Mouse (Mus musculus) forebrain, embryonic 15.5 days (tissue): Measurements from ENCODE around the gene Wasf3. TPM values are rescaled to one million over a fixed set of nuclear protein-coding genes. Genes with fewer than 3 reads are reported as not detected.

Experiments
- ATAC-seq: fragments of 200-750 bp; cut with Nextera tagmentation; replicated peaks from 2 replicates; pipeline ENCODE4 v1.8.0; 2017; ENCODE audit warnings: mild to moderate bottlenecking, moderate TSS enrichment, moderate library complexity
- H3K27ac ChIP-seq: fragments of 300-500 bp; sonication (generic); replicated peaks from 2 replicates; pipeline ENCODE4 v1.5.1; 2015; ENCODE audit warnings: mild to moderate bottlenecking, inconsistent platforms
- H3K27me3 ChIP-seq: fragments of 300-500 bp; sonication (generic); 2 replicates; pipeline ENCODE4 v1.6.1; 2015; ENCODE audit warnings: inconsistent platforms
- H3K36me3 ChIP-seq: fragments of 300-500 bp; sonication (generic); 2 replicates; pipeline ENCODE4 v1.6.1; 2015; ENCODE audit warnings: mild to moderate bottlenecking, inconsistent platforms
- H3K4me1 ChIP-seq: fragments of 300-500 bp; sonication (generic); 2 replicates; pipeline ENCODE4 v1.6.1; 2015; ENCODE audit warnings: inconsistent platforms
- H3K4me2 ChIP-seq: fragments of 300-500 bp; sonication (generic); replicated peaks from 2 replicates; pipeline ENCODE4 v1.6.1; 2015; ENCODE audit warnings: mild to moderate bottlenecking, inconsistent platforms
- H3K4me3 ChIP-seq: fragments of 300-500 bp; sonication (generic); 2 replicates; pipeline ENCODE4 v1.5.1; 2015; ENCODE audit warnings: mild to moderate bottlenecking, inconsistent platforms
- H3K9ac ChIP-seq: fragments of 300-500 bp; sonication (generic); replicated peaks from 2 replicates; pipeline ENCODE4 v1.6.1; 2015; ENCODE audit warnings: mild to moderate bottlenecking, inconsistent platforms
- H3K9me3 ChIP-seq: fragments of 300-500 bp; sonication (generic); 2 replicates; pipeline ENCODE4 v1.6.1; 2016; ENCODE audit warnings: inconsistent platforms
- WGBS: fragments of 180-500 bp; shearing (Covaris S2); methylation state at CpG from one replicate; pipeline ENCODE4 v1.1.7; 2015; ENCODE audit warnings: mixed read lengths; 5-methylcytosine and 5-hydroxymethylcytosine counted together
- polyA plus RNA-seq: library from polyadenylated mRNA; unstranded; fragments of >200 nt; fragmentation: Nextera tagmentation; extraction: Ambion mirVana; gene quantifications from 2 replicates; pipeline ENCODE4 v1.2.1, GENCODE M21; 2015

Gene Wasf3
- polyA plus RNA-seq, 1 experiment from 2014 or later: 9.3 TPM

DNA sequence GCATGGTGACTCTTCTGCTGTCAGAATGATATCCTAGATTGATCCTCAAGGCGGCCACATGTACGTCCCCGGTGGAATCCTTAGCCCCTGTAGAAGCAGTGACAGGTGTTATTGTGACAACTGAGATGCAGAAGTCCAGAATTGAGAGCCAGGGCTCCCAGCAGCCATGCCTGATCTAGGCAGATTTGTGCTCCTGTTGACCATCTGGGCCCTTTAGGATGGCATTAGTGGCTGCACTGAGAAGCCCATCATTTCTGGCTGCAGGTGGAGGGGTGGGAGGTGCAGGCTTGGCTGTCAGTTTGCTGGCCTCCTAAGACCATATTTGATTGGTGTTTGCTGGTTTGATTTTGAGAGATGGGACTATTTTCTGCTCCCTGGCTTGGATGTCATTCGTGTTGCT is 40.9 kb downstream of the Wasf3 start:
- no peak for ATAC-seq
- WGBS: 86% methylated on average over 4 of the region's 4 CpGs
- no peaks in the 10 kb centered on the region for H3K36me3 ChIP-seq
- H3K4me3 ChIP-seq: no peak overlapping the region
- H3K27me3 ChIP-seq: no peaks in the 10 kb centered on the region
- H3K27ac ChIP-seq: no peak overlapping the region
- H3K9ac ChIP-seq: no peak overlapping the region
- H3K4me2 ChIP-seq: no peak overlapping the region
- peaks cover 15% of the 10 kb centered on the region; the same call in 1 of the 2 replicates for H3K4me1 ChIP-seq
- H3K9me3 ChIP-seq: no peaks in the 10 kb centered on the region

DNA sequence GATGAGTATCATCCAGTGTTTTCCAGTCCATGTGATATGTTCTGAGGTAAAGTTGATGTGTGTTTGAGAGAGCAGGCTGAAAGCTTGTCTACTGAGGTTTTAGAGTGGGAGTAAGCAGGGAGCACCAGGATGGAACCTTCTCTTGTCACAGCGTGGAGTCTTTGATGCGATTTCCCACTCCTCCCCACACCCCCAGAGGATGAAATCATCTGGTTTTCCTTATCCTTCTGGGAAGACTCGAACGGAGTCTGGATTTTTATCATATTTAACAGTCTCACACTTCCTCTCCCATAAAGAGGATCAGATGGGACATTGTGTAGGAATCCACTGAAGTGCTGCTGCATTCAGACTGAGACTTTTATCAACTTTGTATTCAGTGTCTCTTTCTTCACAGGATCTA is 43.3 kb downstream of the Wasf3 start:
- H3K4me1 ChIP-seq: peaks cover 15% of the 10 kb centered on the region; the same call in 1 of the 2 replicates
- no peak overlapping the region for H3K9ac ChIP-seq
- H3K27ac ChIP-seq: no peak overlapping the region
- ATAC-seq: no peak
- no peaks in the 10 kb centered on the region for H3K9me3 ChIP-seq
- no peak overlapping the region for H3K4me2 ChIP-seq
- H3K36me3 ChIP-seq: no peaks in the 10 kb centered on the region
- 87% methylated on average over 4 of the region's 4 CpGs for WGBS
- H3K4me3 ChIP-seq: no peak overlapping the region
- no peaks in the 10 kb centered on the region for H3K27me3 ChIP-seq

DNA sequence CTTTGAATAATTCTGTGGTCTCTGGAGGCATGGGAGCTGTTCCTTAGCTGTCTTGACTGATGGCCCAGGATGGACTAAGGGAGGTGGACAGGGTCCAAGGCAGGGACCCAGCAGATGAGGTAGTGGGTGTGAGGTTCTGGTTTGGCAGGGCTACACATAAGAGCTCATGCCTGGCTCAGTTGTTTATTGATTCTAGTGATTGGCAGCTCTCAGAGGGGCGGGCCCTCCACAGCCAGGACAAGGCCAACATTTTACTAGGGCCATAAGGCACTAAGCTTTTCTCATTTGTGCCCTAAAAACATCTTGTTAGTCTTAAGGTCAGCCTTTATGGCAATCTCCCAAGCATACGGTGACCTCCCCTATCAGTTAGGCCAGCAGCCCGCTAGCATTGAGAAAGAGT is 47.0 kb downstream of the Wasf3 start:
- WGBS: 85% methylated on average over 3 of the region's 3 CpGs
- H3K4me2 ChIP-seq: no peak overlapping the region
- no peak overlapping the region for H3K27ac ChIP-seq
- no peaks in the 10 kb centered on the region for H3K27me3 ChIP-seq
- no peak overlapping the region for H3K9ac ChIP-seq
- H3K9me3 ChIP-seq: no peaks in the 10 kb centered on the region
- no peak for ATAC-seq
- no peaks in the 10 kb centered on the region for H3K36me3 ChIP-seq
- no peak overlapping the region for H3K4me3 ChIP-seq
- H3K4me1 ChIP-seq: no peaks in the 10 kb centered on the region

DNA sequence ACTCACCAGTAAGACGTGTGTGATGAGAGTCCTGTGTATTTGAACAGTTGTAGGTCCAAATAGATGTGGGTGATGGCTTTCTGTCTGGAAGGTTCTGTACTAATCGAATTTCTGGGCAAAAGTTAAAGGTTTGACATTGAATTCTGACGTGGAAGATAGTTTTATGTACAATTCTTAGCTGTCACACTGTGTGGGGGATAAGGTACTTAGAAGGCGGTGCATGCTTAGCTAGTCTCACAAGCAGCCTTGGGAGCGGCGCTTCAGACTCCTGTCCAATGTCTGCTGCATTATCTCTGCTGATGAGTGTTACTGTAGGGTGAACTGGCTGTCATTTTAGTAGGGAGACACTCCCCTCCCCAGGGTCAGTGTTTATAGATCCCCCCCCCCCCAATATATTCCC is 47.7 kb downstream of the Wasf3 start:
- no peak overlapping the region for H3K4me3 ChIP-seq
- WGBS: 95% methylated on average over 6 of the region's 6 CpGs
- H3K27me3 ChIP-seq: no peaks in the 10 kb centered on the region
- H3K36me3 ChIP-seq: no peaks in the 10 kb centered on the region
- H3K9me3 ChIP-seq: no peaks in the 10 kb centered on the region
- no peaks in the 10 kb centered on the region for H3K4me1 ChIP-seq
- H3K9ac ChIP-seq: no peak overlapping the region
- no peak for ATAC-seq
- H3K27ac ChIP-seq: no peak overlapping the region
- no peak overlapping the region for H3K4me2 ChIP-seq

DNA sequence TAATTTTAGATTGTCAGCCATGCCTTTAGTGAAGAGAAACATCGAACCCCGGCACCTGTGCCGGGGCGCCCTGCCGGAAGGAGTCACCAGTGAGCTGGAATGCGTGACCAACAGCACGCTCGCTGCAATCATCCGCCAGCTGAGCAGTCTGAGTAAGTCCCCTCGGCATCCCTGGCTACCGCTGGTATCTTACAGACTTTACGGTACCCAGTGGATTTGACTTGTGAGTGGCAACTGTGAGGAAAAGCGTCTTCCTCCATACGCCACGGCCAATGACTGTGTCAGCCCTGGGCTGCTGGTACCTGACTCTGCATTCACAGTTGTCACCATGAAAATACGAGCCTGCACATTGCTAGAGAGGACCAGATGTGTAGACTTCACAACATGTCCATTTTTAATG is 50.5 kb downstream of the Wasf3 start:
- no peaks in the 10 kb centered on the region for H3K9me3 ChIP-seq
- no peak for ATAC-seq
- WGBS: 96% methylated on average over 16 of the region's 16 CpGs

DNA sequence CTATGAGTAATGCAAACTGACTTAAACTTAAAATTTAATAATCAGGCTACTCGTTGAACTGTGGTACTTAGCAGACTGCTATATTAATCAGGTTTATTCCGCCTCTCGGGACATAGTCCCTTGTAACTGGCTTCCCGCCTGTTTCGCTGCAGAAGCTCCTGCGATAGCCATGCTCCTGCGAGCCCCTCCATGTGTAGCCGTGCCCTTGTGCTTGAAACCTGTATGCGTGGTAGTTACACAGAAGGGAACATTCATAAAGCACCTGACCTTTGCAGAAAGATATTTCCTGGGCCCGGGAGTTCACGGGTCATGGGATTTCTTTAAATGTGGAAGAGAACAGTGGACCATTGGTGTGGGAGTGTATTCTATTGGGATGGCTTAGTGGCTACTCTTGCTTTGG is 52.0 kb downstream of the Wasf3 start:
- Histone ChIP-seq H3K4me2 (no peak overlapping the region), H3K4me3 (no peak overlapping the region), H3K36me3 (peaks cover 6% of the 10 kb centered on the region; the same call in 1 of the 2 replicates), H3K9ac (no peak overlapping the region), H3K27me3 (no peaks in the 10 kb centered on the region), H3K27ac (no peak overlapping the region), H3K4me1 (no peaks in the 10 kb centered on the region), H3K9me3 (no peaks in the 10 kb centered on the region)
- ATAC-seq: no peak
- 98% methylated on average over 11 of the region's 11 CpGs for WGBS

More for the DNA sequence above, 50.5 kb downstream of the Wasf3 start:
- peaks cover 6% of the 10 kb centered on the region; the same call in 1 of the 2 replicates for H3K36me3 ChIP-seq
- no peak overlapping the region for H3K27ac ChIP-seq
- no peak overlapping the region for H3K4me3 ChIP-seq
- H3K4me2 ChIP-seq: no peak overlapping the region
- no peaks in the 10 kb centered on the region for H3K27me3 ChIP-seq
- H3K4me1 ChIP-seq: no peaks in the 10 kb centered on the region
- H3K9ac ChIP-seq: no peak overlapping the region

DNA sequence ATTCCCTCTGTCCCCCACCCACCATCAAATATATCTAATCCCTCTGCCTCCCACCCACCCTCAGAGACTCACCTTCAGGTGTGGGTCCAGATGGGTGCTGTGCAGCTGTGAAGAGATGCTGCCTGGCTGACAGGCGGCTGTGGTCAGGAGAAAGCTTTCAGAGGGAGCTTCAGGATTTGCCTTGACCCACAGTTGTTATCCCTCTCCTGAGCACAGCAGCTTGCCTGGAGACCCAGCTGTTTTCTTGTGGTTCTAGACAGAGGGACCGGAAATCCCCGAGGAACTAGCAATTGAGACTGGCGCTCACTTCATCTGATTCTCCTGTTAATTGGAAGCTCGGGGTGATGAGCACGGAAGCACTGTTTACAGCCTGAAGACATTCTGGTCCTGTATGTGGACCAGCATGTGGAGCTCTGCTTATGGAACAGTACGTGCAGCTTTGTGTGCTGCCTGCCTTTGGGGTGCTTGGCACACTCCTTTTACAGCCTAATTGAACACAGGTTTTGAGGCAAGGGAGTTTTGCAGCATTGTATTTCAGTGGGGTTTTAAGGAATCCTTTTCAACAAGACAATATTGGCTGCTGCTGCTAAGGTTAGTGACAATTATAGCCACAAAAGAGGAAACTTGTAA is 54.5 kb downstream of the Wasf3 start:
- Histone ChIP-seq H3K4me2 (no peak overlapping the region), H3K27me3 (no peaks in the 10 kb centered on the region), H3K36me3 (peaks cover 6% of the 10 kb centered on the region; the same call in 1 of the 2 replicates), H3K27ac (no peak overlapping the region), H3K9ac (no peak overlapping the region), H3K4me3 (no peak overlapping the region), H3K9me3 (no peaks in the 10 kb centered on the region), H3K4me1 (no peaks in the 10 kb centered on the region)
- no peak for ATAC-seq
- 88% methylated on average over 7 of the region's 7 CpGs for whole genome bisulfite sequencing

DNA sequence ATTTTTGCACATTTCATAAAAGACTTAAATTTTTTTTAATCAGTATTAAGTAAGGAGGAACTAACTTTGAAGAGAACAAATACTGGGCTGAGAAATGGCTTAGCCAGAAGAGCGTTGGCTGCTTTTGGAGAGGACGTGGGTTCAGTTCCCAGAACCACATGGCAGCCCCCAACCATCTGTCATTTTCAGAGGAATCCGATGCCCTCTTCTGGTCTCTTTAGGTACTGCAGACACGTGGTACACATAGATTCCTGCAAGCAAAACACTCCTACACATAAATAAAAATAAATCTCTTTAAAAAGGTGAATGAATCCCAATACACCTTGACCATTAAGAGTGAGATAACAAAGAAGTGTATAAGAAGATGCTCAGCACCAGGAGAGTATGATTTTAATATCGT is 55.5 kb downstream of the Wasf3 start:
- Histone ChIP-seq H3K4me1 (no peaks in the 10 kb centered on the region), H3K27ac (no peak overlapping the region), H3K4me2 (no peak overlapping the region), H3K9me3 (no peaks in the 10 kb centered on the region), H3K27me3 (no peaks in the 10 kb centered on the region), H3K9ac (no peak overlapping the region), H3K36me3 (peaks cover 6% of the 10 kb centered on the region; the same call in 1 of the 2 replicates), H3K4me3 (no peak overlapping the region)
- 93% methylated on average over 5 of the region's 5 CpGs for WGBS
- ATAC-seq: no peak

DNA sequence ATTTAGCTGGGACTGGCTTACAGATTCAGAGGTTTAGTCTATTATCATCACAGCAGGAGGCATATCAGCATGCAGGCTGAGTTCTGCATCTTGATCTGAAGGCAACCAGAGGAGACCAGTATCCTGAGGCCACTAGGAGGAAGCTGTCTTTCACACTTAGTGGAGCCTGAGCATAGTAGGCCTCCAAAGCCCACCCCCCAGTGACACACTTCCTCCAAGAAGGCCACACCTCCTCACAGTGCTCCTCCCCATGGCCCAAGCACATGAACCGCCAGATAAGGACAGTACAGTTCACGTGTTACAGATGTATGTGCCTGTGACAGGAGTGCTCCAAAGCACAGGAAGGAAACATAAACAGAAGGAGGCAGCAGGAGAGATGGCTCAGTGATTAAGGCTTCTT is 58.0 kb downstream of the Wasf3 start:
- Histone ChIP-seq H3K9ac (no peak overlapping the region), H3K9me3 (no peaks in the 10 kb centered on the region), H3K27ac (no peak overlapping the region), H3K27me3 (no peaks in the 10 kb centered on the region), H3K36me3 (peaks cover 6% of the 10 kb centered on the region; the same call in 1 of the 2 replicates), H3K4me3 (no peak overlapping the region), H3K4me2 (no peak overlapping the region), H3K4me1 (no peaks in the 10 kb centered on the region)
- 90% methylated on average over 2 of the region's 2 CpGs for WGBS
- ATAC-seq: no peak

DNA sequence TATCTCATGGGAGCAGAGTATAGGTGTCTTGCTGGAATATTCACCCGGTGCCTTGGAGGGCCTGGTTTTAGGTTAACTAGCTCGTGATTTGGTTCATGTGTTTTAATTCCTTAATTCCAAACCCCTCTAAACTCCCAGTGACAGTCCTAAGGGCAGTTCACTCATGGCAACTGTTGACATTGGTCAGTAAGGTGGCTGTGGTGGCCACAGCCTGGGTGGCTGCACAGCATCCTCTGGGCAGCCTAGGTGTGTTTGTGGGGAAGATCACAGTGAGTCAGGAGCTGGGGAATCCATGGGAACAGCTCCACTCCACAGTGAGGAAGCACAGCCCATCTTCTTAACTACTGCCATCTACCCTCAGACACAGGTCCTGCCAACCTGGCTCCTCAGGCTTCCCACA is 61.8 kb downstream of the Wasf3 start:
- H3K4me1 ChIP-seq: no peaks in the 10 kb centered on the region
- H3K27me3 ChIP-seq: no peaks in the 10 kb centered on the region
- H3K36me3 ChIP-seq: no peaks in the 10 kb centered on the region
- WGBS: 86% methylated on average over 2 of the region's 2 CpGs
- H3K4me3 ChIP-seq: no peak overlapping the region
- no peak overlapping the region for H3K9ac ChIP-seq
- H3K4me2 ChIP-seq: no peak overlapping the region
- ATAC-seq: no peak
- no peak overlapping the region for H3K27ac ChIP-seq
- no peaks in the 10 kb centered on the region for H3K9me3 ChIP-seq

DNA sequence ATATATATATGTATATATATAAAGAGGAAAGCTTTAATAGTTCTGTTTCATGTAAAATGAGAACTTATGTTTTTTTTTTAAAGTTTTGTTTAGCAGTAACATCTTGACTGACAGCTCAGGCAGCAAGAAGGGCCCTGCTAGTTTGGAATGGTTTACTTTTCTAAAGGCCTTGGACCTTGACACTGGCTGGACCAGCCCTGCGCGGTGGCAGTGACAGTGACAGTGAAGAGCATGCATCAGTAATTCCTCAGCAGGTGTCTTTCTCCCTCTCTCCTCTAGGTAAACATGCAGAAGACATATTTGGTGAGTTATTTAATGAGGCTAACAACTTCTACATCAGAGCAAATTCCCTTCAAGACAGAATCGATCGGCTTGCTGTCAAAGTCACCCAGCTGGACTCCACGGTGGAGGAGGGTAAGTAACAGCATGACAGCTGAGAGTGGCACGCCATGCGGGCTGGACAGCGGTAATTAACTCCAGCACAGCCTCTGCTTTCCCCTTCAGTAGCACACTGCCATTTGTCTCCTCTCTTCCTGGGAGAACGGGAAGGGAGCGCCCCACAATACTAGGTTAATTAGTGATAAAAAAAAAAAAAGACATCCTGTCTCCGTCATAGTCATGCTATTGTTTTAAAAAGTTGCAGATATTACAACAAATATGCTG is 66.9 kb downstream of the Wasf3 start:
- no peak overlapping the region for H3K4me3 ChIP-seq
- H3K4me2 ChIP-seq: no peak overlapping the region
- H3K36me3 ChIP-seq: peaks cover 13% of the 10 kb centered on the region
- no peak for ATAC-seq
- no peaks in the 10 kb centered on the region for H3K27me3 ChIP-seq
- no peak overlapping the region for H3K9ac ChIP-seq
- no peak overlapping the region for H3K27ac ChIP-seq
- WGBS: 67% methylated on average over 11 of the region's 11 CpGs
- no peaks in the 10 kb centered on the region for H3K4me1 ChIP-seq
- no peaks in the 10 kb centered on the region for H3K9me3 ChIP-seq

DNA sequence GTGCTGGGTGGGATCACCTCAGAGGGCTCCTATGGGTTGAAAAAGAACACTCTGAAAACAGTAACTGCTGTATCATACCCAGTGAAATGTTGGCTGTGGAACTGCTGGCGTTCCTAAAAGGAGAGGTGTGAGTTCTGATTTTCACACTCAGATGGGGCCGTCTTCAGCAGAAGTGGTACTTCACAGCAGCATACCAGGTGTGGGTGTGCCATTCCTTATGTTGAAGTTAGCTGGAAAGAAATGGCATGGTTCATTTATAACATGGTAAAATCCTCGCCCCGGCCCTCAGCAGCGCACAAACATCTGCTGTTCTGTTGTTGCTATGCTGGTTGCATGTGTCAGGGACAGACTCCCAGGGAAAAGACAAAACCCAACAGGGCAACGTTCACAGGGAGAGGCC is 68.8 kb downstream of the Wasf3 start:
- no peak for ATAC-seq
- Histone ChIP-seq H3K4me3 (no peak overlapping the region), H3K4me1 (no peaks in the 10 kb centered on the region), H3K4me2 (no peak overlapping the region), H3K36me3 (peaks cover 14% of the 10 kb centered on the region), H3K27me3 (no peaks in the 10 kb centered on the region), H3K9me3 (no peaks in the 10 kb centered on the region), H3K9ac (no peak overlapping the region), H3K27ac (no peak overlapping the region)
- 93% methylated on average over 6 of the region's 6 CpGs for WGBS

DNA sequence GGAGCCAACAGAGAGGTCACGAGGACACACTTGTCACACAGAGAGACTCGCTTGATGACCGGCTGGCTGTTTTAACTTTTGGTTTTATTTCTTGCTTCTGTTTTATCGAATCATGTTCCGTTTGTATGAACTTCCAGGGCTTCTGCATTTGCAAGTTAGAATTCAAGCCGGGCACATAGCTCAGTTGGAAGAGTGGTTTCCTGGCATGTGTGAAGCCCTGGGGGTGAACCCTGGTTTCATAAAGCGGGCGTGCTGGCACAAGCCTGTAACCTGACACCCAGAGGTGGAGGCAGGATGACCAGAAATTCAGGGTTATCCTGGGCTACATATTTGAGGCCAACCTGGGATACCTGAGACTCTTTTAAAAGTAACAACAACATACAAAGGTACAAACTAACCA is 76.8 kb downstream of the Wasf3 start:
- Histone ChIP-seq H3K36me3 (peaks cover 4% of the 10 kb centered on the region; the same call in 1 of the 2 replicates), H3K9me3 (no peaks in the 10 kb centered on the region), H3K4me1 (no peaks in the 10 kb centered on the region), H3K4me3 (no peak overlapping the region), H3K4me2 (no peak overlapping the region), H3K27me3 (no peaks in the 10 kb centered on the region), H3K27ac (no peak overlapping the region), H3K9ac (no peak overlapping the region)
- no peak for ATAC-seq
- 90% methylated on average over 8 of the region's 8 CpGs for WGBS
